Mouse (Mus musculus): ENCODE measurements at regions not wholly inside any gene's neighbourhood (a gene's known extent, or its start where the extent isn't known, plus 50 kb on each side); places are given as distances from the start of the nearest gene placed in this dataset.

GRCm38 (mm10) chr1:181286146-181286545 is 66.3 kb upstream of the Cnih3 start:
- Histone ChIP-seq H3K9me3 (ENCODE audit: low read length) (no peaks in the 10 kb centered on the region), H3K27ac (ENCODE audit: low read length) (no peak overlapping the region), H3K27me3 (replicated peaks; ENCODE audit: insufficient read depth, low read length) (no peaks in the 10 kb centered on the region), H3K36me3 (ENCODE audit: insufficient read depth, low read length) (no peaks in the 10 kb centered on the region), H3K4me1 (ENCODE audit: insufficient read depth, low read depth, low read length) (no peaks in the 10 kb centered on the region), H3K4me3 (ENCODE audit: low read depth, low read length) (no peak overlapping the region), H3K4me2 (replicated peaks; ENCODE audit: low read depth, low read length) (no peak overlapping the region), H3K9ac (replicated peaks; ENCODE audit: low read depth) (no peak overlapping the region)
- DNase-seq (ENCODE audit: low spot score) (no peak), ATAC-seq (no peak)
- TF ChIP-seq EP300 (IDR thresholded peaks at IDR 0.05) (no peak), CTCF (IDR thresholded peaks at IDR 0.05) (no peak)
- 70% methylated on average over 5 of the region's 5 CpGs for WGBS

GRCm38 (mm10) chr1:181287166-181287565 is 65.3 kb upstream of the Cnih3 start:
- H3K27ac ChIP-seq (ENCODE audit: low read length) = no peak overlapping the region
- no peaks in the 10 kb centered on the region for H3K36me3 ChIP-seq (ENCODE audit: insufficient read depth, low read length)
- no peaks in the 10 kb centered on the region for H3K9me3 ChIP-seq (ENCODE audit: low read length)
- WGBS = 86% methylated on average over 1 of the region's 1 CpGs
- TF ChIP-seq CTCF (IDR thresholded peaks at IDR 0.05) = no peak
- no peak for TF ChIP-seq EP300 (IDR thresholded peaks at IDR 0.05)
- H3K9ac ChIP-seq (replicated peaks; ENCODE audit: low read depth) = no peak overlapping the region
- ATAC-seq (no peak), DNase-seq (ENCODE audit: low spot score) (no peak)
- H3K4me2 ChIP-seq (replicated peaks; ENCODE audit: low read depth, low read length) = no peak overlapping the region
- no peaks in the 10 kb centered on the region for H3K27me3 ChIP-seq (replicated peaks; ENCODE audit: insufficient read depth, low read length)
- no peaks in the 10 kb centered on the region for H3K4me1 ChIP-seq (ENCODE audit: insufficient read depth, low read depth, low read length)
- no peak overlapping the region for H3K4me3 ChIP-seq (ENCODE audit: low read depth, low read length)

- Histone ChIP-seq H3K4me3 (ENCODE audit: low read depth, low read length) (no peak overlapping the region), H3K27ac (ENCODE audit: low read length) (no peak overlapping the region), H3K4me2 (replicated peaks; ENCODE audit: low read depth, low read length) (no peak overlapping the region), H3K36me3 (ENCODE audit: insufficient read depth, low read length) (no peaks in the 10 kb centered on the region), H3K4me1 (ENCODE audit: insufficient read depth, low read depth, low read length) (no peaks in the 10 kb centered on the region), H3K9me3 (ENCODE audit: low read length) (no peaks in the 10 kb centered on the region), H3K27me3 (replicated peaks; ENCODE audit: insufficient read depth, low read length) (no peaks in the 10 kb centered on the region), H3K9ac (replicated peaks; ENCODE audit: low read depth) (no peak overlapping the region)
- ATAC-seq (no peak), DNase-seq (ENCODE audit: low spot score) (no peak)
- WGBS = 36% methylated on average over 13 of the region's 13 CpGs
- TF ChIP-seq CTCF (IDR thresholded peaks at IDR 0.05) (no peak), EP300 (IDR thresholded peaks at IDR 0.05) (no peak)
These were observed 62.9 kb upstream of the Cnih3 start for GRCm38 (mm10) chr1:181289385-181290035.

GRCm38 (mm10) chr1:181291202-181291601 is 61.2 kb upstream of the Cnih3 start:
- Histone ChIP-seq H3K4me2 (replicated peaks; ENCODE audit: low read depth, low read length) (no peak overlapping the region), H3K9me3 (ENCODE audit: low read length) (no peaks in the 10 kb centered on the region), H3K9ac (replicated peaks; ENCODE audit: low read depth) (no peak overlapping the region), H3K36me3 (ENCODE audit: insufficient read depth, low read length) (no peaks in the 10 kb centered on the region), H3K27ac (ENCODE audit: low read length) (no peak overlapping the region), H3K4me1 (ENCODE audit: insufficient read depth, low read depth, low read length) (no peaks in the 10 kb centered on the region), H3K27me3 (replicated peaks; ENCODE audit: insufficient read depth, low read length) (no peaks in the 10 kb centered on the region), H3K4me3 (ENCODE audit: low read depth, low read length) (no peak overlapping the region)
- TF ChIP-seq EP300 (IDR thresholded peaks at IDR 0.05) (no peak), CTCF (IDR thresholded peaks at IDR 0.05) (no peak)
- WGBS = 55% methylated on average over 6 of the region's 6 CpGs
- DNase-seq (ENCODE audit: low spot score) (no peak), ATAC-seq (no peak)

GRCm38 (mm10) chr1:181291966-181292365 is 60.5 kb upstream of the Cnih3 start:
- Histone ChIP-seq H3K9ac (replicated peaks; ENCODE audit: low read depth) (no peak overlapping the region), H3K27me3 (replicated peaks; ENCODE audit: insufficient read depth, low read length) (no peaks in the 10 kb centered on the region), H3K4me2 (replicated peaks; ENCODE audit: low read depth, low read length) (no peak overlapping the region), H3K4me1 (ENCODE audit: insufficient read depth, low read depth, low read length) (no peaks in the 10 kb centered on the region), H3K27ac (ENCODE audit: low read length) (no peak overlapping the region), H3K4me3 (ENCODE audit: low read depth, low read length) (no peak overlapping the region), H3K36me3 (ENCODE audit: insufficient read depth, low read length) (no peaks in the 10 kb centered on the region), H3K9me3 (ENCODE audit: low read length) (no peaks in the 10 kb centered on the region)
- TF ChIP-seq EP300 (IDR thresholded peaks at IDR 0.05) (no peak), CTCF (IDR thresholded peaks at IDR 0.05) (no peak)
- ATAC-seq (no peak), DNase-seq (ENCODE audit: low spot score) (no peak)
- 73% methylated on average over 5 of the region's 5 CpGs for WGBS

GRCm38 (mm10) chr1:181293079-181293865 is 59.2 kb upstream of the Cnih3 start:
- peak; percentile 75 for ATAC-seq
- 65% methylated on average over 16 of the region's 16 CpGs for WGBS

More at GRCm38 (mm10) chr1:181293079-181293865, 59.2 kb upstream of the Cnih3 start:
- Histone ChIP-seq H3K4me2 (replicated peaks; ENCODE audit: low read depth, low read length) (no peak overlapping the region), H3K4me3 (ENCODE audit: low read depth, low read length) (no peak overlapping the region), H3K4me1 (ENCODE audit: insufficient read depth, low read depth, low read length) (no peaks in the 10 kb centered on the region), H3K9ac (replicated peaks; ENCODE audit: low read depth) (no peak overlapping the region), H3K27ac (ENCODE audit: low read length) (no peak overlapping the region), H3K9me3 (ENCODE audit: low read length) (no peaks in the 10 kb centered on the region), H3K36me3 (ENCODE audit: insufficient read depth, low read length) (no peaks in the 10 kb centered on the region), H3K27me3 (replicated peaks; ENCODE audit: insufficient read depth, low read length) (no peaks in the 10 kb centered on the region)
- DNase-seq (ENCODE audit: low spot score) = peak; percentile 33
- TF ChIP-seq EP300 (IDR thresholded peaks at IDR 0.05) (no peak), CTCF (IDR thresholded peaks at IDR 0.05) (no peak)
